Mouse (Mus musculus): ENCODE results near the gene Vrk3. TPM values are rescaled to one million over a fixed set of nuclear protein-coding genes. Genes with fewer than 3 reads are reported as not detected.
"Not testable (repeated sequence)": the region's sequence is repeated elsewhere in the genome, so short reads cannot be mapped to it uniquely, and the experiment has no call there.

The Vrk3 gene
- total RNA-seq (2022), result 10 to 100 TPM; 23.5 to 29.3 (median 27.3) TPM

- peak; percentile 97 for DNase-seq (ENCODE audit: low spot score)
Measured at GRCm38 (mm10) chr7:44748101-44749044, at the start of gene Vrk3. Vrk3 (plus strand) TSS chr7:44748413.

GRCm38 (mm10) chr7:44701921-44702320 is 46.3 kb upstream of the Vrk3 start:
- peak; percentile 11 for DNase-seq (ENCODE audit: low spot score)

- no peak for DNase-seq (ENCODE audit: low spot score)
Measured at GRCm38 (mm10) chr7:44702985-44703384, 45.2 kb upstream of the Vrk3 start.

- DNase-seq (ENCODE audit: low spot score), result no peak
Measured at GRCm38 (mm10) chr7:44704363-44704762, 43.9 kb upstream of the Vrk3 start.

GRCm38 (mm10) chr7:44705086-44705485 is 43.1 kb upstream of the Vrk3 start:
- DNase-seq (ENCODE audit: low spot score), result no peak

- DNase-seq (ENCODE audit: low spot score), result no peak
Measured at GRCm38 (mm10) chr7:44706322-44706721, 41.9 kb upstream of the Vrk3 start.

GRCm38 (mm10) chr7:44707169-44707675 is 41.0 kb upstream of the Vrk3 start:
- no peak for DNase-seq (ENCODE audit: low spot score)

GRCm38 (mm10) chr7:44708093-44708492 is 40.1 kb upstream of the Vrk3 start:
- DNase-seq (ENCODE audit: low spot score), result not testable (repeated sequence)

- no peak for DNase-seq (ENCODE audit: low spot score)
Measured at GRCm38 (mm10) chr7:44708574-44708973, 39.6 kb upstream of the Vrk3 start, which contains the start of gene Izumo2. Izumo2 (plus strand) TSS chr7:44708742.

GRCm38 (mm10) chr7:44709881-44710280 is 38.3 kb upstream of the Vrk3 start:
- no peak for DNase-seq (ENCODE audit: low spot score)

- DNase-seq (ENCODE audit: low spot score), result no peak
Measured at GRCm38 (mm10) chr7:44722058-44722457, 26.2 kb upstream of the Vrk3 start.

- no peak for DNase-seq (ENCODE audit: low spot score)
Measured at GRCm38 (mm10) chr7:44724316-44724715, 23.9 kb upstream of the Vrk3 start.

GRCm38 (mm10) chr7:44726343-44726742 is 21.9 kb upstream of the Vrk3 start:
- no peak for DNase-seq (ENCODE audit: low spot score)

- DNase-seq (ENCODE audit: low spot score), result no peak
Measured at GRCm38 (mm10) chr7:44727151-44727550, 21.1 kb upstream of the Vrk3 start.

GRCm38 (mm10) chr7:44728082-44728975 is 19.9 kb upstream of the Vrk3 start:
- no peak for DNase-seq (ENCODE audit: low spot score)

GRCm38 (mm10) chr7:44733723-44734122 is 14.5 kb upstream of the Vrk3 start:
- DNase-seq (ENCODE audit: low spot score), result no peak

- DNase-seq (ENCODE audit: low spot score), result no peak
Measured at GRCm38 (mm10) chr7:44741361-44741760, 6.9 kb upstream of the Vrk3 start.

- no peak for DNase-seq (ENCODE audit: low spot score)
Measured at GRCm38 (mm10) chr7:44744270-44744669, 3.9 kb upstream of the Vrk3 start.

- DNase-seq (ENCODE audit: low spot score), result peak; percentile 53
Measured at GRCm38 (mm10) chr7:44745076-44745475, 3.1 kb upstream of the Vrk3 start.

- DNase-seq (ENCODE audit: low spot score), result no peak
Measured at GRCm38 (mm10) chr7:44747115-44747514, 1.1 kb upstream of the Vrk3 start.

- DNase-seq (ENCODE audit: low spot score), result not testable (repeated sequence)
Measured at GRCm38 (mm10) chr7:44750950-44751349, 2.7 kb downstream of the Vrk3 start, which contains the start of gene Zfp473. Zfp473 (minus strand) TSS chr7:44751050.

- no peak for DNase-seq (ENCODE audit: low spot score)
Measured at GRCm38 (mm10) chr7:44757164-44757563, 9.0 kb downstream of the Vrk3 start.

Measured in heart, adult 8-10 months (tissue).